Mouse (Mus musculus): Measurements from ENCODE around the gene Sash1. TPM values are rescaled to one million over a fixed set of nuclear protein-coding genes. Genes with fewer than 3 reads are reported as not detected.

Sash1 gene
- polyA plus RNA-seq (2012; ENCODE audit: insufficient read depth, insufficient read length, missing spikeins), result 80.4 and 96.7 TPM in 2 replicates

- Histone ChIP-seq H3K27ac (ENCODE audit: insufficient read depth, low read depth, low read length) (peak within 1 kb of the TSS; percentile 97), H3K4me3 (ENCODE audit: insufficient read depth, low read length) (peak within 1 kb of the TSS; percentile 82), H3K4me1 (ENCODE audit: control insufficient read depth, insufficient read depth, low read length) (peaks cover 39% of the 10 kb centered on the region)
- TF ChIP-seq CTCF (IDR thresholded peaks at IDR 0.05; ENCODE audit: low read depth, low read length) (no peak), POLR2A (IDR thresholded peaks at IDR 0.05; ENCODE audit: borderline replicate concordance, low read depth, low read length) (no peak)
Measured at GRCm38 (mm10) chr10:8885630-8886527, at the start of gene Sash1. Sash1 (minus strand) TSS chr10:8886070.

- H3K4me3 ChIP-seq (ENCODE audit: insufficient read depth, low read length), result no peak overlapping the region
- TF ChIP-seq POLR2A (IDR thresholded peaks at IDR 0.05; ENCODE audit: borderline replicate concordance, low read depth, low read length) (no peak), CTCF (IDR thresholded peaks at IDR 0.05; ENCODE audit: low read depth, low read length) (no peak)
- H3K4me1 ChIP-seq (ENCODE audit: control insufficient read depth, insufficient read depth, low read length), result peaks cover 44% of the 10 kb centered on the region
- no peak overlapping the region for H3K27ac ChIP-seq (ENCODE audit: insufficient read depth, low read depth, low read length)
Measured at GRCm38 (mm10) chr10:8935601-8936000, 49.7 kb upstream of the Sash1 start.

- Histone ChIP-seq H3K27ac (ENCODE audit: insufficient read depth, low read depth, low read length) (no peak overlapping the region), H3K4me3 (ENCODE audit: insufficient read depth, low read length) (no peak overlapping the region), H3K4me1 (ENCODE audit: control insufficient read depth, insufficient read depth, low read length) (peaks cover 49% of the 10 kb centered on the region)
- TF ChIP-seq CTCF (IDR thresholded peaks at IDR 0.05; ENCODE audit: low read depth, low read length) (no peak), POLR2A (IDR thresholded peaks at IDR 0.05; ENCODE audit: borderline replicate concordance, low read depth, low read length) (no peak)
Measured at GRCm38 (mm10) chr10:8933451-8934372, 47.8 kb upstream of the Sash1 start.

DNA sequence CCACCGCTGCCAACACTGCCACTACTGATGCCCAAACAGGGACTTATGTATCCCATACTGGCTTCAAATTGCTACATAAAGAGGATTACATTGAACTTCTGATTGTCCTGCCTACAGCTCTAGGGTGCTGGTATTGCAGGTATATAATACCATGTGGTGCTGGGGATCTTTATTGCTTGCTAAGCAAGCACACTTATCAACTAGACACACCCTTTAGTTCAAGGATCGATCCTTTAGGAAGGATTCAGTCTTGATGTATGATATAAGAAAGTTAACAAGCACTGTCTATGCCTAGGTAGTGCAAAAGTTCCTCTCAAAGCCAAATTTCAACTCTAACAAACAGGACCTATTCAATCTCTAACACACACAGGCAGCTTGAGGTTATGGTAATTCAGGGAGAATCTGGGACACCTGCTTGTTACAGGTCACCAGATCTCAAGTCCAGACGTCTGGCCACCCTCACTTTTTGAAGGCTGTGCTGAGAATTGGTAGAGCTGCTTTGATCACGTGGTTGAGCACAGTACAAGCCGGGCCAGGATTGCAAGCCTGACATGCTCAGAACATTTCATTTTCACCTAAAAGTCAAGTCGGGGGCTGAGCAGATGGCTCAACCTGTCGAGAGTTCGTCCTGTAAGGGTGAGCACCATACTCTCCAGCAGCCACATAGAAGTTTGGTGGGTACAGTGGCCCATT is 45.8 kb upstream of the Sash1 start:
- Histone ChIP-seq H3K4me3 (ENCODE audit: insufficient read depth, low read length) (no peak overlapping the region), H3K4me1 (ENCODE audit: control insufficient read depth, insufficient read depth, low read length) (peaks cover 45% of the 10 kb centered on the region), H3K27ac (ENCODE audit: insufficient read depth, low read depth, low read length) (no peak overlapping the region)
- TF ChIP-seq POLR2A (IDR thresholded peaks at IDR 0.05; ENCODE audit: borderline replicate concordance, low read depth, low read length) (no peak), CTCF (IDR thresholded peaks at IDR 0.05; ENCODE audit: low read depth, low read length) (no peak)

DNA sequence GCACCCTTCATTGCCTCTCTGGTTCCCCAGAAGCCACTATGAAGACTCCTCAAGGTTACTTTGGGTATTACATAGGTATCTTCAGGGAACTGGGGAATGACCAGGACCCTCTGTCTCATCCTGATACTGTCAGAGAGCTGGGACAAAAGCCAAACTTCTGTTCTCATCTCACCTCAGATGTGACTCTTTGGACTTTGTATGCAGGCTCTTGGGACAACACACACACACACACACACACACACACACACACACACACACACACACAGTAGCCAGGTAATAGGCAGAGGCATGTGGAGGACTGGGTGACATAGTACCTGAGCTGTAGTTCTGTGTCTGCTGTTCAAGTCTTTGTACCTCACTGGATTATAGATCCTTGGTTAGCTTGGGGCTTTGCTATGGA is 44.8 kb upstream of the Sash1 start:
- Histone ChIP-seq H3K27ac (ENCODE audit: insufficient read depth, low read depth, low read length) (no peak overlapping the region), H3K4me1 (ENCODE audit: control insufficient read depth, insufficient read depth, low read length) (peaks cover 43% of the 10 kb centered on the region), H3K4me3 (ENCODE audit: insufficient read depth, low read length) (no peak overlapping the region)
- TF ChIP-seq POLR2A (IDR thresholded peaks at IDR 0.05; ENCODE audit: borderline replicate concordance, low read depth, low read length) (no peak), CTCF (IDR thresholded peaks at IDR 0.05; ENCODE audit: low read depth, low read length) (no peak)

DNA sequence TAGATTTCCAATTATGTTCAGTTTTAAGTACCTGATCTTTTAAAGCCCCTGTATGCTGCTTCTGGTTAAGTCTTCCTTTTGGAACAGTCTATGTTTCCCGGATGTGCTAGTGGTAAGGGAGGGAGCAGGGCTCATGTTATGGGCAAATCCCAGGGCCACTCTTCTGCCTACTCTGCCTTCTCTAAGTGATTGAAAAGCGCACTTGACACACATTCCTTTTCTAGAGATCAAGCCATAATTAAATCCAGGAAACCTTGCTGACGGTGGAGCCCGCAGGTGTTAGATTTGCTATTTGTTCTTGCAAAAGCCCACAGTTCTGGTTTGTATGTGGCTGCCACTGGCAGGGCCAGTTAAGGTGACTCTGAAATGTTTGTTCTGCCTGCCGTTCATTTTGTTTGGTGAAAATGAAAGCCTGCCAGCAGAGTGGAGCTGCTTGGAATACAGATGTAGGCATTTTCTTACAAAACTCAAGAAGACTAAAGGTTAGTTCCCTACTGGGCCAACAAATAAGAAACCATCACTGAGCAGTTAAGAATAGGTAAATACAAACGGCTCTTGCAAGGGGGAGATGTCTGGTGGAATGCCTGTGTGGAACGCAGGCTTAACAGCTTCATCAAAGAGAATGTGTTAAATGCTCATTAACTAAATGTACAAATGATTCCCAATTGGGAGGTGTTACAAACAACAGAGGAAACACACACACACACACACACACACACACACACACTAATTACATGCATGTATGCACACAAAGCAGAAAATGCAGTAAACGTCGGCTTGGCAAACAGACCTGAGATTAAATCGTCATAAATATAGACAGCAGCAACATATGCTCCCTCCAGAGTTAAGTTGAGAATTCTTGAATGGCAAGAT is 43.1 kb upstream of the Sash1 start:
- Histone ChIP-seq H3K4me3 (ENCODE audit: insufficient read depth, low read length) (no peak overlapping the region), H3K4me1 (ENCODE audit: control insufficient read depth, insufficient read depth, low read length) (peaks cover 40% of the 10 kb centered on the region), H3K27ac (ENCODE audit: insufficient read depth, low read depth, low read length) (no peak overlapping the region)
- no peak for TF ChIP-seq POLR2A (IDR thresholded peaks at IDR 0.05; ENCODE audit: borderline replicate concordance, low read depth, low read length)
- TF ChIP-seq CTCF (IDR thresholded peaks at IDR 0.05; ENCODE audit: low read depth, low read length), result no peak

DNA sequence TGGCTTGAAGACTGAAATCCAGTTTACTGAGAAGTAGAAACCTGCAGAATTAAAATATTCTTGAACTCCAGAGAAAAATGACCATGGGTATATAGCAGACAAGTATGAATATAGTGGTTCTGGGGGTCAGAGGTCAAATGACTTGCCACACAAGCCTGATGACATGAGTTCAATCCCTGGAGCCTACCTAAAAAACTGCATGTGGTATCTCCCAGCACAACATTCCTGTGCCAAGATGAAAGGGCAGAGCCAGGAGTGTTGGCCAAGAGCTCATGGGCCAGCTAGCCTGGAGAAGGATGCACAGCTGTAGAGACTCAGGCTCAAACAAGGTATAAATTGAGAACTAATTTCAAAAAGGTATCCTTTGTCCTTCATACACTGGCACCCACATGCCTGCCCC is 42.4 kb upstream of the Sash1 start:
- H3K4me1 ChIP-seq (ENCODE audit: control insufficient read depth, insufficient read depth, low read length), result peaks cover 39% of the 10 kb centered on the region
- no peak overlapping the region for H3K27ac ChIP-seq (ENCODE audit: insufficient read depth, low read depth, low read length)
- TF ChIP-seq CTCF (IDR thresholded peaks at IDR 0.05; ENCODE audit: low read depth, low read length) (no peak), POLR2A (IDR thresholded peaks at IDR 0.05; ENCODE audit: borderline replicate concordance, low read depth, low read length) (no peak)
- no peak overlapping the region for H3K4me3 ChIP-seq (ENCODE audit: insufficient read depth, low read length)

- H3K4me1 ChIP-seq (ENCODE audit: control insufficient read depth, insufficient read depth, low read length), result peaks cover 47% of the 10 kb centered on the region
- peak overlapping the region; percentile 91 for H3K27ac ChIP-seq (ENCODE audit: insufficient read depth, low read depth, low read length)
- H3K4me3 ChIP-seq (ENCODE audit: insufficient read depth, low read length), result no peak overlapping the region
- TF ChIP-seq POLR2A (IDR thresholded peaks at IDR 0.05; ENCODE audit: borderline replicate concordance, low read depth, low read length) (no peak), CTCF (IDR thresholded peaks at IDR 0.05; ENCODE audit: low read depth, low read length) (no peak)
Measured at GRCm38 (mm10) chr10:8926906-8927305, 41.0 kb upstream of the Sash1 start.

All from bone marrow macrophage, adult 2 months (primary cell).